Comparison of ENCODE assay signal across 20 mouse cellular contexts in genomic region chr6:124273231-124273880, GRCm38 (mm10). TPM values are rescaled to one million over a fixed set of nuclear protein-coding genes. Genes with fewer than 3 reads are reported as not detected.
DNase-seq lines count a peak whose midpoint lies in the region; ATAC-seq and TF ChIP-seq lines count a peak whose summit lies in the region.
"Had no signal": no experiment of that assay in that cellular context is flagged by ENCODE, and none has a peak within 500 bp of the region (broad histone marks: within the 10 kb centered on the region; RNA-seq: fewer than 3 reads in every experiment).

No protein-coding gene starts in this region.

- TF ChIP-seq EP300 in lung, postnatal 0 days (IDR thresholded peaks at IDR 0.05): no peak

- H3K4me2 ChIP-seq in lung, postnatal 0 days (replicated peaks; ENCODE audit: low read depth, low read length): no peak overlapping the region
- H3K4me2 ChIP-seq: embryonic facial prominence, embryonic 13.5 days had no signal

- H3K4me1 ChIP-seq in heart, embryonic 10.5 days: no peaks in the 10 kb centered on the region
- no peaks in the 10 kb centered on the region for H3K4me1 ChIP-seq in lung, postnatal 0 days (ENCODE audit: insufficient read depth, low read depth, low read length)
- H3K4me1 ChIP-seq: embryonic facial prominence, embryonic 13.5 days; hindbrain, embryonic 10.5 days had no signal

- no peak overlapping the region for H3K9ac ChIP-seq in lung, postnatal 0 days (replicated peaks; ENCODE audit: low read depth)
- H3K9ac ChIP-seq: embryonic facial prominence, embryonic 13.5 days had no signal

- no peak overlapping the region for H3K4me3 ChIP-seq in heart, embryonic 10.5 days
- no peak overlapping the region for H3K4me3 ChIP-seq in lung, postnatal 0 days (ENCODE audit: low read depth, low read length)
- H3K4me3 ChIP-seq: embryonic facial prominence, embryonic 13.5 days; hindbrain, embryonic 10.5 days had no signal

- H3K36me3 ChIP-seq in heart, embryonic 10.5 days: no peaks in the 10 kb centered on the region
- H3K36me3 ChIP-seq in lung, postnatal 0 days (ENCODE audit: insufficient read depth, low read length): no peaks in the 10 kb centered on the region
- H3K36me3 ChIP-seq: embryonic facial prominence, embryonic 13.5 days; hindbrain, embryonic 10.5 days had no signal

- H3K27ac ChIP-seq in heart, embryonic 10.5 days: no peak overlapping the region
- no peak overlapping the region for H3K27ac ChIP-seq in lung, postnatal 0 days (ENCODE audit: low read length)
- H3K27ac ChIP-seq: embryonic facial prominence, embryonic 13.5 days; hindbrain, embryonic 10.5 days had no signal

- H3K27me3 ChIP-seq in heart, embryonic 10.5 days (ENCODE audit: insufficient read depth, poor library complexity, severe bottlenecking): no peaks in the 10 kb centered on the region
- no peaks in the 10 kb centered on the region for H3K27me3 ChIP-seq in lung, postnatal 0 days (replicated peaks; ENCODE audit: insufficient read depth, low read length)
- H3K27me3 ChIP-seq: embryonic facial prominence, embryonic 13.5 days had no signal

- WGBS in heart, embryonic 10.5 days: 71% methylated on average over 5 of the region's 5 CpGs
- WGBS in lung, postnatal 0 days: 64% methylated on average over 5 of the region's 5 CpGs

- H3K9me3 ChIP-seq in heart, embryonic 10.5 days: no peaks in the 10 kb centered on the region
- no peaks in the 10 kb centered on the region for H3K9me3 ChIP-seq in lung, postnatal 0 days (ENCODE audit: low read length)
- H3K9me3 ChIP-seq: embryonic facial prominence, embryonic 13.5 days; hindbrain, embryonic 10.5 days had no signal

- TF ChIP-seq CTCF in lung, postnatal 0 days (IDR thresholded peaks at IDR 0.05): no peak

- ATAC-seq in lung, postnatal 0 days: peak; percentile 57; the same call in 1 of the 2 replicates
- ATAC-seq: forebrain, embryonic 14.5 days; intestine, embryonic 16.5 days had no signal

- peak; percentile 98 for DNase-seq in heart, adult 11 months
- DNase-seq in heart, embryonic 10.5 days (ENCODE audit: low spot score): no peak
- DNase-seq in right cerebral cortex, postnatal 10 days (ENCODE audit: low spot score in 2 of 2): peak; percentile 28 to 30
- DNase-seq in right cerebral cortex, postnatal 36 days (ENCODE audit: low spot score in 2 of 2): no peak
- peak; percentile 59 for DNase-seq in lung, postnatal 0 days (ENCODE audit: low spot score)
- peak; percentile 15 for DNase-seq in telencephalon, adult 2 months (ENCODE audit: low read depth, low spot score)
- DNase-seq in cerebellum, adult 9-10 months: no peak
- DNase-seq in kidney, adult 8-10 months: no peak
- DNase-seq: B cell, adult 2 months; cerebellum, adult 9-11 months; gastrocnemius, postnatal 14 days; kidney, postnatal 4 days; right cerebral cortex, postnatal 4 days; thymus, postnatal 36 days had no signal

RNA-seq across cellular contexts. Expression of gene Cd163, which starts 31.1 kb away (rescaled TPM):
- not detected in 2 replicates for polyA plus RNA-seq in heart, embryonic 10.5 days (2016; fragmentation: Nextera tagmentation; extraction: Ambion mirVana)
- polyA plus RNA-seq in lung, postnatal 0 days (2015; fragmentation: Nextera tagmentation; extraction: Ambion mirVana): 0.77 and 0.78 TPM in 2 replicates
- polyA plus RNA-seq: hindbrain, embryonic 10.5 days had no signal

RNA-seq across cellular contexts. Expression of gene Vmn2r27, which starts 41.7 kb away (rescaled TPM):
- not detected in 2 replicates for polyA plus RNA-seq in heart, embryonic 10.5 days (2016; fragmentation: Nextera tagmentation; extraction: Ambion mirVana)
- polyA plus RNA-seq in lung, postnatal 0 days (2015; fragmentation: Nextera tagmentation; extraction: Ambion mirVana): not detected in 2 replicates
- polyA plus RNA-seq: brain, embryonic 14.5 days; embryonic facial prominence, embryonic 13.5 days; forebrain, embryonic 14.5 days; hindbrain, embryonic 10.5 days; intestine, embryonic 16.5 days; stomach, embryonic 16.5 days had no signal

Comparison
In these comparisons a context has a peak if more than half of its experiments do, and no peak if none do; other contexts are left out.
1. DNase-seq: peak in heart, adult 11 months (single experiment), right cerebral cortex, postnatal 10 days (2 of 2), lung, postnatal 0 days (single experiment) and telencephalon, adult 2 months (single experiment); none in heart, embryonic 10.5 days (single experiment), right cerebral cortex, postnatal 36 days (0 of 2), cerebellum, adult 9-10 months (single experiment) and kidney, adult 8-10 months (0 of 2).